Mouse (Mus musculus): ENCODE measurements around the gene Col15a1. TPM values are rescaled to one million over a fixed set of nuclear protein-coding genes. Genes with fewer than 3 reads are reported as not detected.

The Col15a1 gene
- polyA plus RNA-seq, 1 experiment from 2014 or later = 0.09 TPM

DNA sequence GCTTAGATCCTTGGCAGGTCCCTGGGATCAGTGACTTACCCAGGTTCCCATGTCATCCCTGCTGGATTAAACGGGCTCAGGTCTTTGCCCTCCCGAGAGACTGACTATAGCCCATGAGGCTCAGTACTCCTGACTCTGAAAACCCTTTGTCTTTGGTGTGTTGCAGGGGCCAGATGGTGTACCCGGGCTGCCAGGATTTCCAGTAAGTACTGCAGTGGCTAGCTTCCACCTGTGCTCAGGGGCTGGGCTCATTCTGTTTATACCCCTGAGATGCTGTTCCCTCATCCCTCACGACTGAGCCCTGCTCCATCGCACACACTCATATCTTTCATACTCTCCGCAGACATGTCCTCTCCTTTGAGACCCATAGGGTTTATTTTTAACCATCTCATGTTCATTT is 76.3 kb downstream of the Col15a1 start:
- DNase-seq (ENCODE audit: low read depth, low spot score) = no peak
- in situ Hi-C loops (cut with MboI; ENCODE audit: low pct_unique_long_range_greater_than_20kb) = no loop called here
- no peak for ATAC-seq
- no peaks in the 10 kb centered on the region for H3K27me3 ChIP-seq
- ChIA-PET CTCF (interaction anchor here (1.5 kb wide), 1 partner anchor 10 kb away, joined by 4 read pairs; no protein-coding TSS in a partner anchor), POLR2A (no interaction called here)
- TF ChIP-seq CTCF (IDR thresholded peaks at IDR 0.05) = no peak

DNA sequence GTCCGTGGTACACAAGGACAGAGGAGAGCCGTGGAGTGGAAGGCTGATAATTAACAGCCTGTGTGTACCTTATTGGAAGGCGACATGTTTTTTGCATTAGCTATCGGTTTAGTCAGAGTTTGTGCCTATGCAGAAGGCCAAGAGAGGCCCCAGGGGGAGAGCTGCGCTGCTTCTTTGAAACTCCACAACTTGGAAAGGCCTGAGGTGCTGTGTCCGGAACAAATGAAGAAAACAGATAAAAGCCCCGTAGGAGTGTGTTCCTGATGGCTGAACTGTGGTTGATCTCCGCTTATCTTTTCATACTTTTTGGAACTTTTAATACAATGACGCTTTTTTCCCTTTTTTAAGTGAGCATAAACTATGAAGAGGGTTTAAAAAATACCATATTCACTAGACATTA is 76.9 kb downstream of the Col15a1 start:
- in situ Hi-C loops (cut with MboI; ENCODE audit: low pct_unique_long_range_greater_than_20kb) = no loop called here
- no peak for ATAC-seq
- DNase-seq (ENCODE audit: low read depth, low spot score) = no peak
- ChIA-PET POLR2A (no interaction called here), CTCF (interaction anchor here (1.3 to 1.5 kb wide), 2 partner anchors 9 to 11 kb away, joined by 4 read pairs; no protein-coding TSS in a partner anchor)
- no peak for TF ChIP-seq CTCF (IDR thresholded peaks at IDR 0.05)
- H3K27me3 ChIP-seq = no peaks in the 10 kb centered on the region

DNA sequence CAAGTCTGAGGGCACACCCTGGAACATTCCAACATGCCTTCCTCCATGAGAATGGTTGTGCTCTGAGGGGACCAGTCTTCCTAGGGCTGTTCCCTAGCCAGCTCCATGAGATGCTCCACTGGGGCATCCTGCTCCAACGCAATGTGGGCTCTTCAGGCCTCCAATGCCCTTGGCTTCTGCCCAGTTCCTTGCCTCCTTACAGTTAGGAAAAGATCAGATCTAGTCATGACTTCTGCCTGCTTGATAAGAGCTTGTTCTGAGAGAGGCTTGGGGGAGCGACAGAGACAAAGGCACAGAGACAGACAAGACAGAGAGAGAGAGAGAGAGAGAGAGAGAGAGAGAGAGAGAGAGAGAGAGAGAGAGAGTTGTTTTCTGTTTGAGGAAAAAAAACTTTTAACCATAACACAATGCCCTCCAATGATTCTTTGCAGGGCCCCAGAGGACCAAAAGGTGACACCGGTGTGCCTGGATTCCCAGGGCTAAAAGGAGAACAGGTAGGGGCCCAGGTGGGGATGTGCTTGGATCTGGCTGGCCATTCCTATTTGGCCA is 78.7 kb downstream of the Col15a1 start:
- no peak for ATAC-seq
- ChIA-PET CTCF (no interaction called here), POLR2A (interaction anchor here (0.6 kb wide), 1 partner anchor 39 kb away, joined by 3 read pairs; no protein-coding TSS in a partner anchor)
- no peak for TF ChIP-seq CTCF (IDR thresholded peaks at IDR 0.05)
- H3K27me3 ChIP-seq = no peaks in the 10 kb centered on the region
- DNase-seq (ENCODE audit: low read depth, low spot score) = no peak
- in situ Hi-C loops (cut with MboI; ENCODE audit: low pct_unique_long_range_greater_than_20kb) = no loop called here

DNA sequence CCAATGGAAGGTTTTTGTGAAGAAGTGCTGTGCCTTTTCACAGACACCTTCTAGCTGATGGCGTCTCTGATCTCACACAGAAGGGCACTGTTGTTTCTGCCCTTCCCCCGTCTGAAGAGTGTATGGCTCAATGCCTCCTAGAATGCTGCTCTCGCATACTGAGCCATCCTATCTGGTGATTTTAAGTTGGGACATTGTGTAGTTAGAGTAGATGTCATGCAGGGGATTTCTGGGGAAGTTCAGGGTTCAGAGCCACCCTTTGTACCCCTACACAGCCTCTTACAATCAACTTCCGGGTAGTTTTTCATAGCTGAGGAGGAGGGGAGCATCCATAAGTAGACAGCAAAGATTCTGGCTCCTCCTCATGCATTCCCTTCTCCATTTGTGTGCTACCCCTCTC is 79.5 kb downstream of the Col15a1 start:
- no peak for TF ChIP-seq CTCF (IDR thresholded peaks at IDR 0.05)
- POLR2A ChIA-PET = no interaction called here
- in situ Hi-C loops (cut with MboI; ENCODE audit: low pct_unique_long_range_greater_than_20kb) = no loop called here
- ATAC-seq (no peak), DNase-seq (ENCODE audit: low read depth, low spot score) (no peak)
- CTCF ChIA-PET = no interaction called here
- H3K27me3 ChIP-seq = no peaks in the 10 kb centered on the region

DNA sequence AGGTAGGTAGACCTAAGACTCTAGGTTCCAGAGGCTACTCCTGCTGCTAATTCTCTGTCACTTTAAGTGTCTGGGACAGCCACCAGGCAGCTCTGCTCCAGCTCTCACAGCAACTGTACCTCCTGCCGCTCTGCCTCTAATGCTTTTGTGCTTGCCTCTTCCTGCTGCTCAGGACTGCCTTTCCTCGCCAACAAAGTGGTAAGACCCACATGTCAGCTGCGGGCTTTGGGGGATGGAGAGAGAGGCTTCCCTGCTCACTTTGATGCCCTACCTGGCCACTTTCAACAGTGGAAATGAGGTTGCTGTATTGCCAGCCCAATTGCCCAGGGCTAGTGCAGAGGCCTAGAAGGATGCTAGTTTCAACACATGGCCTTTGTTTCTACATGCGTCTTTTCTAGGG is 80.3 kb downstream of the Col15a1 start:
- ATAC-seq = no peak
- TF ChIP-seq CTCF (IDR thresholded peaks at IDR 0.05) = no peak
- DNase-seq (ENCODE audit: low read depth, low spot score) = no peak
- CTCF ChIA-PET = no interaction called here
- POLR2A ChIA-PET = no interaction called here
- no peaks in the 10 kb centered on the region for H3K27me3 ChIP-seq
- in situ Hi-C loops (cut with MboI; ENCODE audit: low pct_unique_long_range_greater_than_20kb) = no loop called here

DNA sequence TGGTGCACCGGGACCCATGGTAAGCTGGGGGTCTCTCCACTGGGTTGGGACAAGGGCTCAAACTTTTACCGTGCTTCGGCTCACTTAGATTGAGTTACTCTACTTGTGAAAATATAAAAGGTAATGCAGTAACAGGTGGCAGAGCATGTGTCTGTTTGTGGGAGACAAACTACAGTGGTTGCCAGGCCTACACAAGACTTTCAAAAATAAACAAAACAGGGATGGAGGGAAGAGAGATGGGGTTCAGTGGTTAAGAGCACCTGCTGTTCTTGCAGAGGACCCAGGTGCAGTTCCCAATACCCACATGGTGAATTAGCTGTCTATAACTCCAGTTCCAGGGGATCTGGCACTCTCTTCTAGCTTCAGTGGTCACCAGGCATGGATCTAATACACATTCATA is 81.6 kb downstream of the Col15a1 start:
- ATAC-seq = no peak

DNA sequence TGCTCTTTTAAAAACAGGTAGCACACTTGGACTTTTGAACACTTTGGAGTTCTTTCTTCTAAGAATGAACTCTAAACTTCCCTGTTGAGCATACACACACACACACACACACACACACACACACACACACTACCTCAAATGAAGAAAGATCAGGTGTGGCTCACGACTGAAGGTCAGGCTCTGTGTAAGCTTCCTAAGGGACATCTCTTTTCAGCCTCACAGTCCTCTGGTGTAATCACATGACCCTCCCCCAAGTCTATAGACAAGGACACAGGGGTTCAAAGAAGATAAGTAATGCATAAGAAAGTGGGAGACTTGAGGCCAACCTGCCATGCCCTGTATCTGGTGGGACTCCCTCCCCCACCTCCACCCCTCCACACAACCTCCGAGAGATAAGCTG is 82.5 kb downstream of the Col15a1 start:
- ChIA-PET CTCF (no interaction called here), POLR2A (interaction anchor here (0.7 kb wide), 1 partner anchor 15 kb away, joined by 3 read pairs; no protein-coding TSS in a partner anchor)
- H3K27me3 ChIP-seq = no peaks in the 10 kb centered on the region
- no peak for TF ChIP-seq CTCF (IDR thresholded peaks at IDR 0.05)
- no peak for DNase-seq (ENCODE audit: low read depth, low spot score)
- ATAC-seq = no peak
- in situ Hi-C loops (cut with MboI; ENCODE audit: low pct_unique_long_range_greater_than_20kb) = loop anchor here (5.0 kb wide), 2 partner anchors 38 to 62 kb away; partner anchors contain the start of gene Tgfbr1

More for the DNA sequence above, 81.6 kb downstream of the Col15a1 start:
- no peak for TF ChIP-seq CTCF (IDR thresholded peaks at IDR 0.05)
- no peaks in the 10 kb centered on the region for H3K27me3 ChIP-seq
- ChIA-PET CTCF (interaction anchor here (1.3 kb wide), 1 partner anchor 64 kb away, joined by 3 read pairs; the partner anchor contains the start of gene Tgfbr1), POLR2A (no interaction called here)
- in situ Hi-C loops (cut with MboI; ENCODE audit: low pct_unique_long_range_greater_than_20kb) = no loop called here
- DNase-seq (ENCODE audit: low read depth, low spot score) = no peak

DNA sequence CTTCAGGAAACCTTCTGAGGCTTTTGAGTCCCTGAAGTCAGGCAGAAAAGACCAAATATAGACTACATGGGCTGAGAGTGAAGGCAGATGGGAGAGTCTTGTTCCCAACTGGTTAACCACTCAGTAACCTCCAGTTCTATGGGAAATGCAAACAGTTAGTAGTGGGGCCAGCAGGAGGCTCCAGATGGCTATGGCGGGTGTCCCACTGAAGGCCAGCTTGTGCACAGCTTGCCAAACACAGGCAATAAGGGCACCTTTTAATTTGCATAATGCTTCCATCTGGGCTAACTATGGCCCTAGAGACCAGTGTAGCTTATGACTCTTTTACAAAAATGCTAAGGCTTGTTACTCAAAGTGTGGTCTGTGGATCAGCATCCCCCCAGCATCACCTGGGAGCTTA is 83.1 kb downstream of the Col15a1 start:
- no peak for TF ChIP-seq CTCF (IDR thresholded peaks at IDR 0.05)
- POLR2A ChIA-PET = interaction anchor here (0.7 kb wide), 1 partner anchor 15 kb away, joined by 3 read pairs; no protein-coding TSS in a partner anchor
- ATAC-seq (no peak), DNase-seq (ENCODE audit: low read depth, low spot score) (no peak)
- CTCF ChIA-PET = interaction anchor here (1.2 kb wide), 1 partner anchor 16 kb away, joined by 3 read pairs; no protein-coding TSS in a partner anchor
- no peaks in the 10 kb centered on the region for H3K27me3 ChIP-seq
- in situ Hi-C loops (cut with MboI; ENCODE audit: low pct_unique_long_range_greater_than_20kb) = loop anchor here (5.0 kb wide), 2 partner anchors 39 to 61 kb away; partner anchors contain the start of gene Tgfbr1

DNA sequence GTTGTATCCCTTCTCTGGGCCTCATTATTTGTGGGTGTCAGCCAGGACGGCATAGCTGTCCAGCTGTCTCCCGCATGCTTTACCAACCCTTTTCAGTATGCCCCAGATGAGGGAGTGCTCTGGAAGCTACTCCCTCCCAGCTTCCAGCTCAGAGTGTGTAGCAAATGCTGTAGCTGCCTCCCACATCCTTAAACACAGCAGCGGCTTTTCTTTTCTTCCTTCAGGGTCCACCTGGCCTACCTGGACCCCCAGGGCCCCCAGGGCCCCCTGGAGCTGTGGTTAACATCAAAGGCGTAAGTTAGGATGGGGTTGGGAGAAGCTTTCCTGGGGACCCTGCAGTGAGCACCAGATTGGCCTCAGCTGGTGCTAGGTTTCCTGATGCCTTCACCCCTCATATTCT is 85.0 kb downstream of the Col15a1 start:
- DNase-seq (ENCODE audit: low read depth, low spot score) = no peak
- no peaks in the 10 kb centered on the region for H3K27me3 ChIP-seq
- ChIA-PET POLR2A (interaction anchor here (0.6 to 0.7 kb wide), 2 partner anchors 15 to 132 kb away, joined by 3 to 4 read pairs; no protein-coding TSS in a partner anchor), CTCF (interaction anchor here (1.8 kb wide), 1 partner anchor 59 kb away, joined by 5 read pairs; no protein-coding TSS in a partner anchor)
- ATAC-seq = no peak
- TF ChIP-seq CTCF (IDR thresholded peaks at IDR 0.05) = no peak
- in situ Hi-C loops (cut with MboI; ENCODE audit: low pct_unique_long_range_greater_than_20kb) = loop anchor here (5.0 kb wide), 2 partner anchors 41 to 59 kb away; partner anchors contain the start of gene Tgfbr1

DNA sequence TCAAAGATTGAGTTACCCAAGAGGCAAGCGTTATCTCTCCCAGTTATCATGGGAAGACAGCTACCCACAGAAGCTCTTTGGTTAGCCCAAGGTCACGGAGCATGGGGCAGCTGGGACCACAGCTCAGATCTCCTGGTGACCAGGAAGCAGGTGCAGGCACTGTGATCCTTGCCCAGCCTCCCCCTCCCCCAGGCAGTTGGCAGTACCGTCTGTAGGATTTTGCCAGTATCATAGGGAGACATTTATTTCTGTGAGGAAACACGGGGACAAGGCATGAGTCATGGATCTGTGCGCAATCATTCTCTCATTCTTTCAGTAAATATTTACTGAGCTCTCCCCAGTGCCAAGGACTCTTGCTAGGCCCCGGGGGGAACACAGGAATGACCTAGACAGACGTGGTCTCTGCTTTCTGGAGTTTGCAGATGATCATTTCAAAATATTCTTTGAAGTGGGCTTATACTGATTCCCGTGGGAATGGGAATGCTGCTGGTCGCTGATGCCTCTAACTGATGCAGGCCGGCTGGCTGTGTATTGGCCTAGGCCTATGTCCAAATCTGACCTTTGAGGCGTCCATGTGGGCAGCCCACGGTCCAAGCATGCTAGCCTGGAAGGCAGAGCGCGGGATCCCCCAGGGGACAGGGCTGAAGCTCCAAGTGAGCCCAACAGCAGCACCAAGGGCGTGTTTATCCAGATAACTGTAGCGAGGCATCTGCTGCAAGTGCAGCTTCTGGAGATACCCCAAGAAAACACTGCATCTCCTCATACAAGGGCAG is 86.0 kb downstream of the Col15a1 start:
- DNase-seq (ENCODE audit: low read depth, low spot score) = peak; percentile 91
- H3K27me3 ChIP-seq = no peaks in the 10 kb centered on the region
- CTCF ChIA-PET = interaction anchor here (0.9 to 1.8 kb wide), 3 partner anchors 10 to 58 kb away, joined by 3 to 5 read pairs (median 4); no protein-coding TSS in a partner anchor
- ATAC-seq = peak; percentile 86
- TF ChIP-seq CTCF (IDR thresholded peaks at IDR 0.05) = no peak
- in situ Hi-C loops (cut with MboI; ENCODE audit: low pct_unique_long_range_greater_than_20kb) = loop anchor here (5.0 kb wide), 2 partner anchors 42 to 58 kb away; partner anchors contain the start of gene Tgfbr1
- POLR2A ChIA-PET = no interaction called here

All from Patski (cell line).